Mouse (Mus musculus) spleen, adult 2 months (tissue): ENCODE measurements around the gene Syn2. TPM values are rescaled to one million over a fixed set of nuclear protein-coding genes. Genes with fewer than 3 reads are reported as not detected.

Source experiments
- DNase-seq, 2 experiments: peaks; one replicate each; pipeline versions ENCODE4 v3.0.0 to v3.0.0-alpha.2; 2012 to 2021; ENCODE audit warnings: low spot score in 2 of 2, low read depth in 1 of 2
- H3K27ac ChIP-seq: fragments of 200-500 bp; 2 replicates; pipeline ENCODE4 v1.5.1; 2012; ENCODE audit warnings: low read length, inconsistent platforms; ENCODE audit not compliant: insufficient read depth
- H3K27me3 ChIP-seq: fragments of 200-500 bp; 2 replicates; pipeline ENCODE4 v1.6.1; 2012; ENCODE audit warnings: mild to moderate bottlenecking, moderate library complexity, low read length, inconsistent platforms; ENCODE audit not compliant: control insufficient read depth, insufficient read depth
- H3K36me3 ChIP-seq: fragments of 200-500 bp; 2 replicates; pipeline ENCODE4 v1.6.1; 2012; ENCODE audit warnings: mild to moderate bottlenecking, low read length, inconsistent platforms; ENCODE audit not compliant: control insufficient read depth, insufficient read depth
- H3K4me1 ChIP-seq: fragments of 200-500 bp; 2 replicates; pipeline ENCODE4 v1.6.1; 2011; ENCODE audit warnings: inconsistent platforms; ENCODE audit not compliant: control insufficient read depth, insufficient read depth, insufficient read length
- H3K4me3 ChIP-seq: fragments of 200-500 bp; 2 replicates; pipeline ENCODE4 v1.5.1; 2011; ENCODE audit warnings: mild to moderate bottlenecking, inconsistent platforms; ENCODE audit not compliant: insufficient read depth, insufficient read length; ENCODE audit errors: extremely low read depth
- CTCF ChIP-seq: fragments of 200-500 bp; IDR thresholded peaks from 2 replicates; pipeline ENCODE4 v1.5.1; 2011; ENCODE audit warnings: mild to moderate bottlenecking, inconsistent platforms; ENCODE audit not compliant: insufficient read depth, insufficient read length, insufficient replicate concordance; ENCODE audit errors: extremely low read depth
- POLR2A ChIP-seq: fragments of 200-500 bp; IDR thresholded peaks from 2 replicates; pipeline ENCODE4 v1.6.1; 2011; ENCODE audit warnings: low read depth, low read length, inconsistent platforms
- WGBS: fragments of 180-500 bp; shearing (Covaris S2); methylation state at CpG from one replicate; pipeline ENCODE4 v1.1.7; 2018; 5-methylcytosine and 5-hydroxymethylcytosine counted together
- polyA plus RNA-seq: library from polyadenylated mRNA; depleted of rRNA; stranded (reverse); fragments of >200 nt; gene quantifications from 2 replicates; pipeline ENCODE4 v1.2.3, GENCODE M21; 2012; rRNA removed

Syn2 gene
- polyA plus RNA-seq: 0.34 and 0.44 TPM in 2 replicates

GRCm38 (mm10) chr6:115134501-115135331 is at the start of gene Syn2:
Gene Syn2, plus strand, starts transcription at chr6:115134902.
- H3K4me3 ChIP-seq: peak within 1 kb of the TSS; percentile 42; the same call in 1 of the 2 replicates

GRCm38 (mm10) chr6:115085274-115085841 is 49.3 kb upstream of the Syn2 start:
- TF ChIP-seq CTCF (no peak), POLR2A (no peak)
- Histone ChIP-seq H3K4me3 (no peak overlapping the region), H3K27ac (no peak overlapping the region), H3K27me3 (no peaks in the 10 kb centered on the region), H3K4me1 (no peaks in the 10 kb centered on the region), H3K36me3 (no peaks in the 10 kb centered on the region)
- WGBS: 75% methylated on average over 9 of the region's 9 CpGs
- no peak for DNase-seq

More at GRCm38 (mm10) chr6:115134501-115135331, at the start of gene Syn2:
- no peaks in the 10 kb centered on the region for H3K36me3 ChIP-seq
- H3K27me3 ChIP-seq: peaks cover 12% of the 10 kb centered on the region
- H3K27ac ChIP-seq: no peak within 1 kb of the TSS
- peak in 1 of 2 experiments; percentile 4 for DNase-seq
- H3K4me1 ChIP-seq: peaks cover 5% of the 10 kb centered on the region; the same call in 1 of the 2 replicates
- TF ChIP-seq POLR2A: no peak
- TF ChIP-seq CTCF: no peak
- 2% methylated on average over 68 of the region's 75 CpGs for WGBS

- H3K4me3 ChIP-seq: no peak overlapping the region
- H3K27me3 ChIP-seq: no peaks in the 10 kb centered on the region
- 83% methylated on average over 7 of the region's 7 CpGs for WGBS
- no peak for TF ChIP-seq POLR2A
- no peak for TF ChIP-seq CTCF
- H3K36me3 ChIP-seq: no peaks in the 10 kb centered on the region
- no peaks in the 10 kb centered on the region for H3K4me1 ChIP-seq
- H3K27ac ChIP-seq: no peak overlapping the region
- DNase-seq: no peak
Measured at GRCm38 (mm10) chr6:115088314-115089106, 46.2 kb upstream of the Syn2 start.

- Histone ChIP-seq H3K4me3 (no peak overlapping the region), H3K36me3 (no peaks in the 10 kb centered on the region), H3K27ac (no peak overlapping the region), H3K4me1 (no peaks in the 10 kb centered on the region), H3K27me3 (no peaks in the 10 kb centered on the region)
- no peak for DNase-seq
- 5% methylated on average over 1 of the region's 1 CpGs for WGBS
- TF ChIP-seq POLR2A: no peak
- TF ChIP-seq CTCF: no peak
Measured at GRCm38 (mm10) chr6:115091737-115092136, 43.0 kb upstream of the Syn2 start.

GRCm38 (mm10) chr6:115102542-115102941 is 32.2 kb upstream of the Syn2 start:
- DNase-seq: no peak
- Histone ChIP-seq H3K36me3 (no peaks in the 10 kb centered on the region), H3K4me3 (no peak overlapping the region), H3K27ac (no peak overlapping the region), H3K4me1 (no peaks in the 10 kb centered on the region), H3K27me3 (no peaks in the 10 kb centered on the region)
- TF ChIP-seq CTCF: no peak
- TF ChIP-seq POLR2A: no peak
- 61% methylated on average over 4 of the region's 4 CpGs for WGBS

GRCm38 (mm10) chr6:115111426-115111825 is 23.3 kb upstream of the Syn2 start:
- 84% methylated on average over 1 of the region's 1 CpGs for WGBS
- TF ChIP-seq POLR2A: no peak
- TF ChIP-seq CTCF: no peak
- Histone ChIP-seq H3K4me3 (no peak overlapping the region), H3K4me1 (no peaks in the 10 kb centered on the region), H3K27ac (no peak overlapping the region), H3K27me3 (no peaks in the 10 kb centered on the region), H3K36me3 (no peaks in the 10 kb centered on the region)
- no peak for DNase-seq

GRCm38 (mm10) chr6:115122181-115122580 is 12.5 kb upstream of the Syn2 start:
- Histone ChIP-seq H3K27me3 (no peaks in the 10 kb centered on the region), H3K4me1 (no peaks in the 10 kb centered on the region), H3K36me3 (no peaks in the 10 kb centered on the region), H3K27ac (no peak overlapping the region), H3K4me3 (no peak overlapping the region)
- no peak for TF ChIP-seq CTCF
- TF ChIP-seq POLR2A: no peak
- no peak for DNase-seq
- 80% methylated on average over 4 of the region's 4 CpGs for WGBS
